Mouse (Mus musculus): ENCODE data around the gene Tor3a. TPM values are rescaled to one million over a fixed set of nuclear protein-coding genes. Genes with fewer than 3 reads are reported as not detected.

The Tor3a gene
- polyA plus RNA-seq (2012; rRNA removed): 20.2 and 23.5 TPM in 2 replicates

DNA sequence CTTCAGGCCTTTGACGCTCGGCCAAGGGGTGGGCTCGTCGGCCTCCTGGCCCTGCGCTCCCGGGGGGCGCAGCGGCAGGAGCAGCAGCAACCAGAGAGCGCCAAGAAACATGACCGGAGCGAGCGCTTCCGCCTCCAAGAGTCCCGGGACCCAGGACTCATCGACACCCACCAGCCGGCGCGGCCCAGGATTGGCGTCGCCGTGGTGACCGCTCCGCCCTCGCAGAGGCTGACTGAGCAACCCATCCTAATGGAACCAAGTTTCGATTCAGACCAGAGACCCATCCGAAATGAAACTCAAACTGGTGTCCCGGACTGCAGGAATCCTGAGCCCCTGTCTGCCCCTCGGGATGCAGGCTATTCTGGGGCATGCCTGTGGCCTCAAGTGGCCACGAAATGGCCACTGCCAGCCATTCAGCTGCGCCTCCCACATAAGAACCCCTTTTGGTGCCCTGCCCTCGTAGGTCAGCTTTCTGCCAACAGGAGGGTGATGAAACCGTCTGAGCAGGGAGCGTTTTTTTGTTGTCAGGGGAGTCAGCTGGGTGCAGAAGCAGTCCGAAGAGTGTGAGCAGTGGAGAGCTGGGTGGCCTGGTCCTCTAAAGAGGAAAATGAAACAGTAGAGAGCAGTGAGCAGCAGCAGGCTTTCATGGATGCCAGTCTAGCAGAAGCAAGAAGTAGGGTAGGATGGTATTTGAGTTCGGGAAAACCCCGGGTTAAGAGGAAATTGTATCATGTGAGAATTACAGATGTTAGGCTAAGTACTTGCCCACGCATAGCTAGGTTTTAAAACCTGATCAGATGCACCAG lies at the start of gene Tor3a:
Gene Tor3a (minus strand): TSS at position 162 of the 806 bp plus-strand sequence.
- DNase-seq (ENCODE audit: low read depth): no peak

DNA sequence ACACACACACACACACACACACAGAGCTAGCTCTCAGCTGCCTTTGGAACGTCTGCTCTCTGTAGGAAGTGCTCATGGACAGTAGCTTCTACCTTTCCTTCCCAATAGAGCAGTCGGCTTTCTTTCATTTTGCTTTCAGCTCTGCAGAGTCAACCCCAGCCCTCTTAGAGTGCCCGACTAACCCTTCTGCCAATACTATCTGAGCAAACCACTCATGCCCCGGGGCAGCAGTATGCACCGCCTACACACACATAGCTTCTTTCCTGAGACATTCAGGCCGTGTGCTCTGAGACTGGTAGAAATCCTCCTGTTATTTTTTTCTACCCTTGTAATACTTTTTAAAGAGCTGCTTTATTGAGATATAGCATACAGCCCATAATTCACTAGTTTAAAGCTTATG lies 47.9 kb upstream of the Tor3a start:
- no peak for DNase-seq (ENCODE audit: low read depth)

GRCm38 (mm10) chr1:156720046-156720445 lies 45.9 kb upstream of the Tor3a start:
- DNase-seq (ENCODE audit: low read depth): no peak

GRCm38 (mm10) chr1:156718950-156719805 lies 45.0 kb upstream of the Tor3a start, which contains the start of gene Fam20b:
Fam20b (minus strand) TSS chr1:156719086.
- no peak for DNase-seq (ENCODE audit: low read depth)

DNA sequence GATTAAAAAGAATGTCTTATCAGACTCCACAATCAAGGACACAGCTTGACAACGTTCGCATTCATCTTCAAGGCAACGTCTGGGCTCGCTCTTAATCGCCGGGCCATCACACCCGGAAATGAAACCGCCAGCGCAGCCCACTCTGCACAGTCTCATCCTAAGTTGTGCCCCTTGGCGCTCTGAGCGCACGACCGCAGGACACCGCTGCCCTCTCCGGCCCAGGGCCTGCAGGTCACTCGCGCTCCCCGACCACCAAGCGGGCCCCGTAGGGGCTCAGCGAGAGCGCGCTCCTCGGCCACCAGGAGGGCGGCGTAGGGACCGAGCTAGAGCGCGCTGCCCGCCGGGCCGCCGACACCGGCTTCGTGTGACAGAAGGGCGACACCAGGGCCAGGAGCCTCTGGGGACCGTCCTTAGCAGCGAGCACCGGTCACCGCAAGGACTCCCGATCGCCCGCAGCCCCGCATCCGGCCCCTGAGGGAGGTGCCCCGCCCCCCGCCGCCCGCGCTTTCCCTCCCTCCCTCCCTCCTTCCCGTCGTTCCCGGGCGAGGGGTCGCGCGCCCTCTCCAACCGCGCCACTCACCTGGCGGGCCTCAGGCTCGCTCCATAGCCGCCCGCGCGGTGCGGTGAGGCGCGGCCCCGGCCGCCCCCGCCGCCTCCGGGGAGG lies 44.3 kb upstream of the Tor3a start:
- DNase-seq (ENCODE audit: low read depth): no peak

- no peak for DNase-seq (ENCODE audit: low read depth)
These were observed 43.7 kb upstream of the Tor3a start for GRCm38 (mm10) chr1:156717751-156718285.

DNA sequence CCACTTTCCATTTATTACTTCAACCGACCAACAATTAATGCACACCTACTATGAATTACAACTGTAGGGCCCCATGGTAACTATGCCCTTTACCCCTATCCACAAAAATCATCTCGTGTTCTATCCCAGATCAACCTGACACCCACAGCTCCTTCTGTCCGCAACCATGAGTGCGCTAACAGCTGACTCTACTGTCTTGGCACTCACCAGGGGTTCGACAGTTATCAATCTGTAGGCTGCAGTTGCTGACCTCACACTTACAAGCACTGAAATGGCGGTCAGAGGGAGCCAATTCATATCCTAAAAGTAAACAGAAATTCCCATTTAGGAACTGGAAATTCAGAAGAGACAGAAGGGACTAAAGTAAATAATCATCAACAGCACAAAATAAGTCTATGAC lies 42.5 kb upstream of the Tor3a start:
- DNase-seq (ENCODE audit: low read depth): no peak

DNA sequence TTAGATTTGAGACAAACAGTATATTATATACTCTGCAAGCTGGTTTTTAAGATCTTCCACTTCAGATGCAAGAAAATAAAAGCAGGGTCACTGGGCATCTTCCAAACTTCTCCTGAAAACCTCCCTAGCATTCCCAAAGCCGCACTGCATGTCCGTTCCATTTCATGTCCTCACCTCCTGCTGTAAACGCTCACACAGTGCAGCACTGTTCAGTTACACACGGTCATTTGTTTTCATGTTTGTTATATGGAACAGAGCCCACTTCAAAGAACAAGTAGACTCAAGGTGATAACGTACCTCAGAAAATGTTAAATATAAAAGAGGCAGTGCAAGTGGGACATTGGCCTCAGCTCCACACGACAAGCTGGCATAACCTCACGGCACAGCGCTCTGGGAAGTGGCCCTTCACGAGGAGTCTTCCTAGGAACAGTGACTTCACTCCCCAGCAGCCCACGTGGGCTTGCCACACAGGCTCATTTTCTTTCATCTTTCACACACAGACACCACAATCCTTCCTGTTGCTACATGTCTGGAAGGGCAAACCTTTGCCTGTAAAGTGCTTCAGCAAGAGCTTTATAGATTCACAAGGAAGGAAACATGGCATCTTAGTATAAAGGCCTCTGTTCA lies 36.4 kb upstream of the Tor3a start:
- DNase-seq (ENCODE audit: low read depth): peak; percentile 82

- no peak for DNase-seq (ENCODE audit: low read depth)
These were observed 34.5 kb upstream of the Tor3a start for GRCm38 (mm10) chr1:156708672-156709071.

GRCm38 (mm10) chr1:156705696-156706285 lies 31.6 kb upstream of the Tor3a start:
- no peak for DNase-seq (ENCODE audit: low read depth)

DNA sequence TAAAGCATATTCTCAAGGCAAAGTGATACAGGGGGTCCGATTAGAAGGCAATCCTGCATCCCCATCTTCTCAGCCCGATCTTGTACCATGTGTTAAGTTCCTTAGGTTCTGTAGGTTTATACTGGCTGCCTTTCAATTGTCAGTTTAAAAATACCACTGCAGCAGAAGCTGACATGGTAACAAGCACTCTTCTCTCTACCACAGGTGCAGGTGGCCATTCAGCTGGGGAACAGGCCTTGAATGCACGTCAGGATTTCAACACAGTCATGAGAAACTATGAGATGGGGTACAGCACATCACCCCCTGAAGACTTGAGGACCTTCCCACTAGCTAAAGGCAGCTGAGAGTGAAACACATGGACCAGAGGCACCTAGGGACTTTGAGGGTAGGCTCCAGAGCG lies 29.3 kb upstream of the Tor3a start:
- DNase-seq (ENCODE audit: low read depth): no peak

- no peak for DNase-seq (ENCODE audit: low read depth)
These were observed 28.0 kb upstream of the Tor3a start for GRCm38 (mm10) chr1:156702151-156702550.

DNA sequence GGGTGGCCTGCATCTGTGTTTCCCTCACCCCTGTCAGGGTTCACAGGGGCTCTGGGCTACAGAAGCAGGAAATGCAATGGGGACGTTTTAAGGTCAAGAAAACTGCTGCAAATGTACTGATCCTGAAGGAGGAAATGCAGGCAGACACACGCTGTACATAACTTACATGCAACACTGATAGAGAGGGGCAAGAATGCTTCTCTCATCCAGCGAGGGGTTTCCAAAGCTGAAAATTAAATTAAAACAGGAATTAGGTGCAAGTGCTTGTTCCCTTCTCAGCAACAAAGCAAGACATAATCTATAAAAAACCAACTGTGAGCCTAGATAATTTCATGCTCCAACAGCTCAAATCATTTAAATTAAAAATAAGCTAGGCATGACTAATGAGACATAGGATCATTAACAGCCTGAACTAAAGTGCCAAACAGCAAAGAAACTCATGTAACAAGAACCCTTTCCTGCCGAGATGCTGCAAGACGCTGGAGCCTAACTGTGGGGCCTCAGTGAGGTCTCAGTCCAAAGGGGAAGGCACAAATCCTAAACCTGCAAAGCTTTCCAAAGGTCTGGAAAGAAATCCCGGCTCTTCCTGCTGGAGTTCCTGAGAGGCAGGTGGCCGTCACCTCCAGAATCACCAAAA lies 12.0 kb upstream of the Tor3a start:
- DNase-seq (ENCODE audit: low read depth): no peak

DNA sequence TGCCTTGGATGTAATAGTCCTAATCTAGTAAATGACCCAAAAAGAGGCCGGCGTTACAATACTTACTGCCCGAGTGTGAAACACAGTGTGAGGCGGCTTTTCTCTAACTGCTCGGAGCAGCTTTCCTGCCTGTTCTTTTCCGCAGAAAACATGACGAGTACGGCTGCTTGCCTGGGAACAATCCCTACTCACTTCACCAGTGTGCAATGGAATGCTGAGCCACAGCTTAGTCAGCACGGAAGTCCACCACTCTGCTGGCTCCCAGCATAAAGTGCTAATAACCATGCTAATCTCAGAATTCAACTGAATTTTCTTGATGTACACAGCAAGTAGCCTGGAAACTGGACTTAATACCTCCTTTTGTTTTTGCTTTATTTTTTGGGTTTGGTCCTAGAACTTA lies 5.4 kb upstream of the Tor3a start:
- DNase-seq (ENCODE audit: low read depth): no peak

GRCm38 (mm10) chr1:156677230-156677629 lies 3.1 kb upstream of the Tor3a start:
- no peak for DNase-seq (ENCODE audit: low read depth)

GRCm38 (mm10) chr1:156676596-156676995 lies 2.4 kb upstream of the Tor3a start:
- DNase-seq (ENCODE audit: low read depth): no peak

DNA sequence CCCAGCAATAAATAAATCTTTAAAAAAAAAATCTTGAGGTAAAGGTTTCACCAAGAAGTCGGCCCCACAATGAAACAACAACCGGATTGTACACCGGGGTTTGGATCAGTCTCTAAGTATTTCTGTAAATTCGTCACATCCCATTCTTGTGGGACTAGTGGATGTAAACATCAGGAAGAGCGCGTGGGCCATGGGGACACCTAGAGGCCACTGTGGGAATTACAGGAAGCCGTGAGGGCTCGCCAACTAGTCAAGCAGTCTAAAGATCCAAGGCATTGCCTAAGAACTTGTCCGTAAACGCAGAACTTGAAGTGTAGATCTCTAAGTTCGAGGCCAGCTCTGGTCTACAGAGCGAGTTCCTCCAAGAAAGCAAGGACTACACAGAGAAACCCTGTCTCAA lies 2.0 kb upstream of the Tor3a start:
- no peak for DNase-seq (ENCODE audit: low read depth)

DNA sequence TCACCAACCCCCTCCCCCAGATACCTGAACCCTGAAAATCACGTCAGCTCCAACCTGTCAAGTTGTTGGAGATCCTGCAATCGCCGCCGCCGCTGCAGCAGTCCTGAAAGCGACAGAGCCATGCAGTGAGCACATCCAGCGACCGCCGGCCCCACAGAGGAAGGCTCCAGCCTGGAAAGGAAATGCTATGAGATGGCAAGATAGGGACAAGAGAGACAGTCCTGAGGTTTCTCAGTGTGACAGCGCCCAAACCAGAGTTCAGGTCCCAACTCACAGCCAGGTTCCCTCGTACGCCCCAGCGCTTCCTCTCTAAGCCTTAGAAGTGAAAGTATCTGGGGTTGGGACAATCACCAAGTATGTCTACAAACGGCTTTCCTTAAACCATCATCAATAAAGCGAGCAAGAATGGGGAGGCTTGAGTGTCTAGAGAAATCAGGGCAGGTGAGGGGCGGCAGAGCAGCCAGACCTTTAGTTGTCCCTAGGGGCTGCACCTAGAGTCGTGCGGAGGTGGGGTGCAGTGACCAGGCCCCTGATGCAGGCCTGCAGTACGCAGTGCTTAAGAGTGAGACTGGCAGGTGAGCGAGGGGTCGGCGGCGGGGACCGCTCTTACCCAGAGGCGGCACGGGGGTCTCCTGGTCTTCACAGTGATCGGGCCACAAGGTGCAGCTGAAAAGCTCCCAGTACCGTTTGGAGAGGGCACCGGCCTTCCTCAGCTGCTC lies 521 bp downstream of the Tor3a start:
- DNase-seq (ENCODE audit: low read depth): no peak

GRCm38 (mm10) chr1:156672720-156673475 lies 1.3 kb downstream of the Tor3a start:
- no peak for DNase-seq (ENCODE audit: low read depth)

Data from gonadal fat pad, adult 2 months (tissue).